Mouse (Mus musculus) myocyte (in vitro differentiated cells): ENCODE data around the gene Mst1r. TPM values are rescaled to one million over a fixed set of nuclear protein-coding genes. Genes with fewer than 3 reads are reported as not detected.

Source experiments
- H3K27me3 ChIP-seq: one replicate; pipeline ENCODE4 v1.6.1; 2011; ENCODE audit not compliant: control insufficient read depth, insufficient read depth, insufficient read length
- H3K36me3 ChIP-seq: one replicate; pipeline ENCODE4 v1.6.1; 2011; ENCODE audit not compliant: control insufficient read depth, insufficient read depth
- H3K4me2 ChIP-seq: one replicate; pipeline ENCODE4 v1.6.1; 2011; ENCODE audit warnings: low read depth, control low read depth
- H3K4me3 ChIP-seq: one replicate; pipeline ENCODE4 v1.5.1; 2011; ENCODE audit warnings: mild to moderate bottlenecking, control low read depth, moderate library complexity
- H3K79me2 ChIP-seq: one replicate; pipeline ENCODE4 v1.6.1; 2011; ENCODE audit not compliant: control insufficient read depth, insufficient read depth
- H3ac ChIP-seq: one replicate; pipeline ENCODE4 v1.6.1; 2011; ENCODE audit not compliant: control insufficient read depth, insufficient read length
- CEBPB ChIP-seq: IDR thresholded peaks from 2 replicates; pipeline ENCODE4 v1.6.1; 2011; ENCODE audit warnings: mild to moderate bottlenecking, moderate library complexity; ENCODE audit not compliant: poor library complexity, insufficient read depth, severe bottlenecking
- E2F4 ChIP-seq: IDR thresholded peaks from one replicate; pipeline ENCODE4 v1.6.1; 2011; ENCODE audit warnings: mild to moderate bottlenecking, control low read depth, moderate library complexity; ENCODE audit not compliant: insufficient read depth
- MAX ChIP-seq: IDR thresholded peaks from one replicate; pipeline ENCODE4 v1.6.1; 2011; ENCODE audit warnings: low read depth, mild to moderate bottlenecking, control low read depth
- MYOD1 ChIP-seq, 3 experiments: IDR thresholded peaks; one replicate each; pipeline ENCODE4 v1.6.1; 2011; ENCODE audit warnings: control low read depth in 2 of 3, low read depth in 2 of 3, mild to moderate bottlenecking in 2 of 3, moderate library complexity in 1 of 3; ENCODE audit not compliant: insufficient read length in 2 of 3, control insufficient read depth in 1 of 3
- MYOG ChIP-seq, 3 experiments: IDR thresholded peaks; one replicate each; pipeline ENCODE4 v1.6.1; 2011; ENCODE audit warnings: control low read depth in 2 of 3, low read depth in 2 of 3, mild to moderate bottlenecking in 2 of 3; ENCODE audit not compliant: insufficient read length in 2 of 3, control insufficient read depth in 1 of 3, insufficient read depth in 1 of 3
- POLR2A ChIP-seq: IDR thresholded peaks from one replicate; pipeline ENCODE4 v1.6.1; 2011; ENCODE audit warnings: low read depth, mild to moderate bottlenecking, control low read depth, moderate library complexity; ENCODE audit not compliant: insufficient read length
- POLR2AphosphoS2 ChIP-seq: IDR thresholded peaks from one replicate; pipeline ENCODE4 v1.6.1; 2011; ENCODE audit warnings: low read depth, control low read depth; ENCODE audit not compliant: insufficient read length
- REST ChIP-seq: IDR thresholded peaks from one replicate; pipeline ENCODE4 v1.6.1; 2011; ENCODE audit warnings: mild to moderate bottlenecking, control low read depth, moderate library complexity; ENCODE audit not compliant: insufficient read depth, insufficient read length
- SRF ChIP-seq: IDR thresholded peaks from one replicate; pipeline ENCODE4 v1.6.1; 2011; ENCODE audit warnings: low read depth; ENCODE audit not compliant: control insufficient read depth, insufficient read length
- TCF12 ChIP-seq: IDR thresholded peaks from one replicate; pipeline ENCODE4 v1.6.1; 2011; ENCODE audit warnings: mild to moderate bottlenecking, control low read depth; ENCODE audit not compliant: poor library complexity, insufficient read depth, severe bottlenecking
- TCF3 ChIP-seq: IDR thresholded peaks from one replicate; pipeline ENCODE4 v1.6.1; 2011; ENCODE audit warnings: low read depth, control low read depth; ENCODE audit not compliant: insufficient read length
- USF1 ChIP-seq: IDR thresholded peaks from one replicate; pipeline ENCODE4 v1.6.1; 2011; ENCODE audit warnings: low read depth, mild to moderate bottlenecking, control low read depth, moderate library complexity
- polyA plus RNA-seq: library from polyadenylated mRNA; unstranded; fragments of >200 nt; fragmentation: generic; extraction: Trizol; gene quantifications from one replicate; pipeline ENCODE4 v1.2.1, GENCODE M21; 2012; ENCODE audit warnings: missing spikeins

The Mst1r gene
- polyA plus RNA-seq, 1 experiment, result 0.04 TPM

DNA sequence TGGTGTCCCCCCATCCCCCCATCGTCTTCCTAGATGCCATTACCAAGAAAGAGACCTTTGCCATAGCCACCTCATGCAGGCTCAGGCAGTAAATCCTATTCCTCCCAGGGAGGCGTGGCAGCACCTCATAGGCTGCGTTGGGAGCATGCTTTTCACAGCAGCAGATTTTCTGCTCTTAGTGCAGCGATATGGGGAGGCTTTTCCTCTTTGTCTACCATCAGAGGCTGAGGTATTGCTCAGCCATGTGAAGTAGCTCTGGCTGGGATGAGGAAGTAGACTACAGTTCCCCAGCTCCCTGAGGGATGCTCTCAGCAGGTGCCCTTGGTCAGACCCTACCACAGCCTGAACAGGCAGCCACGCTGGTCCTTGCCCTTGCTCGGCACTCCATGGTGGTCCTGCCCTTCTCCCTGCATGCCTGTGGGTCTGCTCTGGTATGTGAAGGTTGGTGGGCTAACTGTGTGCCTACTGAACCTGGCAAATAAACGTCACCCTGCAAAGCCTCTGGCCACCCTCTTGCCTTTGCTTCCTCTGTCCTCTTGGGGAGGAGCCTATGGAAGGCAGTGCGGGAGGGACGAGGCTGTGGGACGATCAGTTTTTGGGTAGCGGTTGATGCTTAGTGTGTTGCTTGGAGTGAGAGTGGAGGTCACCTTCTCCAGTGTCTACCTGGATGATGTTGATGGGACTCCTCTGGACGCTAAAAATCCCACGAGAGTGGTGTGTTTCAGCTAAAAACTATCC, 42.7 kb downstream of the Mst1r start:
- Histone ChIP-seq H3K79me2 (peaks cover 28% of the 10 kb centered on the region), H3K4me2 (no peak overlapping the region), H3ac (no peak overlapping the region), H3K27me3 (no peaks in the 10 kb centered on the region), H3K4me3 (no peak overlapping the region), H3K36me3 (no peaks in the 10 kb centered on the region)
- TF ChIP-seq MAX (no peak), MYOD1 (IDR thresholded peaks at IDR 0.05; ENCODE audit: control insufficient read depth in 1 of 3, insufficient read length in 2 of 3, low read depth in 2 of 3) (no peak), SRF (no peak), TCF3 (no peak), USF1 (no peak), E2F4 (no peak), MYOG (IDR thresholded peaks at IDR 0.05; ENCODE audit: control insufficient read depth in 1 of 3, insufficient read depth in 1 of 3, insufficient read length in 2 of 3, low read depth in 2 of 3) (no peak), CEBPB (no peak), TCF12 (no peak), POLR2A (no peak), POLR2AphosphoS2 (no peak), REST (no peak)

GRCm38 (mm10) chr9:107949922-107950235, 43.2 kb downstream of the Mst1r start, which contains the start of gene Traip:
TSS of gene Traip (plus strand) at chr9:107950136.
- peak within 1 kb of the TSS; percentile 70 for H3K4me3 ChIP-seq
- TF ChIP-seq TCF3 (no peak), TCF12 (no peak), SRF (no peak), POLR2A (no peak), E2F4 (no peak), MYOD1 (IDR thresholded peaks at IDR 0.05; ENCODE audit: control insufficient read depth in 1 of 3, insufficient read length in 2 of 3, low read depth in 2 of 3) (no peak), MYOG (IDR thresholded peaks at IDR 0.05; ENCODE audit: control insufficient read depth in 1 of 3, insufficient read depth in 1 of 3, insufficient read length in 2 of 3, low read depth in 2 of 3) (no peak), REST (no peak), USF1 (no peak)
- H3K36me3 ChIP-seq, result no peaks in the 10 kb centered on the region
- peak within 1 kb of the TSS; percentile 84 for H3K4me2 ChIP-seq
- H3ac ChIP-seq, result peak within 1 kb of the TSS; percentile 18
- H3K27me3 ChIP-seq, result no peaks in the 10 kb centered on the region
- H3K79me2 ChIP-seq, result peaks cover 31% of the 10 kb centered on the region

GRCm38 (mm10) chr9:107950460-107951355, 44.0 kb downstream of the Mst1r start:
- peak overlapping the region; percentile 18 for H3ac ChIP-seq
- peak overlapping the region; percentile 84 for H3K4me2 ChIP-seq
- H3K4me3 ChIP-seq, result peak overlapping the region; percentile 70
- H3K79me2 ChIP-seq, result peaks cover 31% of the 10 kb centered on the region
- H3K36me3 ChIP-seq, result no peaks in the 10 kb centered on the region
- TF ChIP-seq REST (no peak), MYOD1 (IDR thresholded peaks at IDR 0.05; ENCODE audit: control insufficient read depth in 1 of 3, insufficient read length in 2 of 3, low read depth in 2 of 3) (no peak), E2F4 (peak; percentile 99), POLR2AphosphoS2 (peak; percentile 61), MYOG (IDR thresholded peaks at IDR 0.05; ENCODE audit: control insufficient read depth in 1 of 3, insufficient read depth in 1 of 3, insufficient read length in 2 of 3, low read depth in 2 of 3) (no peak), CEBPB (no peak), TCF12 (no peak), USF1 (no peak), MAX (no peak), SRF (no peak), POLR2A (peak; percentile 71), TCF3 (no peak)
- no peaks in the 10 kb centered on the region for H3K27me3 ChIP-seq

DNA sequence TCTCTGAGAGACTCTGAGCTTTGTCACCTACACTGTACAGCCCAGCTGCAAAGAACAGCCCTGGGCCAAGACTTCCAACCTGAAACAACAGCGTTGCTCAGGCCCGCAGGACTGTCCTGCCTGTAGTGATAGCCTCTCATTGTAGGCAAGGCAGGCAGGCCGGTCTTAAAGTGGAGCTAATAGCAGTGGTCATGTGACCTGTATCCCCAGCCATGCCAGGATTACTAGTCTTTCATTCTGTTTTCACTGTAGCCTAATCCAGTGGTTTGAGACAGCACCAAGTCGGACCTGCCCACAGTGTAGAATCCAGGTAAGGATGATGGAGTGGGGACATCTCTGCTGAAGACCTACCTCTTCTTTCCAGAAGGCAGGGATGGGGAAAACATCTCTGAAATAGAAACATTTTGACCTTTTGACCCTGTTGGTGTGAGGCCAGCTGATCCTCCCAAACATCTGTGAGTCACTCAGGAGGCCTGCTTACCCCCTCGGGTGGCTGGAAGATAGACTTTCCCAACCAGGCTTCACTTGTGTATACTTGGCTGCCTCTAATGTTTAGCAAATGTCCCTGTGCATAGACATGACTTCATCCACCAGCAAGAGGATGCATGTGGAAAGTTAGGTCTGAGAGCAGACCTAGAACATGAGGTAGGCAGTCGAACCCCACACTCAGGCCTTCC, 49.1 kb downstream of the Mst1r start:
- H3K4me3 ChIP-seq, result no peak overlapping the region
- no peaks in the 10 kb centered on the region for H3K27me3 ChIP-seq
- H3ac ChIP-seq, result no peak overlapping the region
- peaks cover 31% of the 10 kb centered on the region for H3K79me2 ChIP-seq
- TF ChIP-seq MYOG (IDR thresholded peaks at IDR 0.05; ENCODE audit: control insufficient read depth in 1 of 3, insufficient read depth in 1 of 3, insufficient read length in 2 of 3, low read depth in 2 of 3), result no peak
- peak; percentile 54 for TF ChIP-seq USF1
- H3K4me2 ChIP-seq, result no peak overlapping the region
- H3K36me3 ChIP-seq, result no peaks in the 10 kb centered on the region
